Mouse (Mus musculus): ENCODE measurements around the gene Adamts16. TPM values are rescaled to one million over a fixed set of nuclear protein-coding genes. Genes with fewer than 3 reads are reported as not detected.

Adamts16 gene
- polyA plus RNA-seq, 1 experiment from 2014 or later = 0.17 TPM

- Histone ChIP-seq H3K27me3 (ENCODE audit: poor library complexity, severe bottlenecking) (no peaks in the 10 kb centered on the region), H3K27ac (no peak overlapping the region), H3K4me3 (no peak overlapping the region), H3K36me3 (replicated peaks) (no peaks in the 10 kb centered on the region), H3K9me3 (no peaks in the 10 kb centered on the region), H3K4me1 (no peaks in the 10 kb centered on the region)
- no peak for DNase-seq (ENCODE audit: extremely low spot score, low spot score)
- 73% methylated on average over 8 of the region's 8 CpGs for WGBS
These were observed 17.9 kb downstream of the Adamts16 start for GRCm38 (mm10) chr13:70823757-70824156.

GRCm38 (mm10) chr13:70818982-70819381, 22.6 kb downstream of the Adamts16 start:
- no peak overlapping the region for H3K4me3 ChIP-seq
- no peaks in the 10 kb centered on the region for H3K9me3 ChIP-seq
- H3K36me3 ChIP-seq (replicated peaks) = no peaks in the 10 kb centered on the region
- no peak overlapping the region for H3K27ac ChIP-seq
- WGBS = 85% methylated on average over 5 of the region's 5 CpGs
- DNase-seq (ENCODE audit: extremely low spot score, low spot score) = no peak
- no peaks in the 10 kb centered on the region for H3K27me3 ChIP-seq (ENCODE audit: poor library complexity, severe bottlenecking)
- no peaks in the 10 kb centered on the region for H3K4me1 ChIP-seq

- Histone ChIP-seq H3K36me3 (replicated peaks) (no peaks in the 10 kb centered on the region), H3K27ac (no peak overlapping the region), H3K27me3 (ENCODE audit: poor library complexity, severe bottlenecking) (no peaks in the 10 kb centered on the region), H3K4me1 (no peaks in the 10 kb centered on the region), H3K9me3 (no peaks in the 10 kb centered on the region), H3K4me3 (no peak overlapping the region)
- WGBS = 76% methylated on average over 3 of the region's 3 CpGs
- DNase-seq (ENCODE audit: extremely low spot score, low spot score) = no peak
These were observed 27.2 kb downstream of the Adamts16 start for GRCm38 (mm10) chr13:70814423-70814822.

- H3K27me3 ChIP-seq (ENCODE audit: poor library complexity, severe bottlenecking) = no peaks in the 10 kb centered on the region
- H3K27ac ChIP-seq = no peak overlapping the region
- H3K4me1 ChIP-seq = no peaks in the 10 kb centered on the region
- no peak for DNase-seq (ENCODE audit: extremely low spot score, low spot score)
- 88% methylated on average over 3 of the region's 3 CpGs for WGBS
- no peaks in the 10 kb centered on the region for H3K9me3 ChIP-seq
- H3K4me3 ChIP-seq = no peak overlapping the region
- H3K36me3 ChIP-seq (replicated peaks) = no peaks in the 10 kb centered on the region
These were observed 36.1 kb downstream of the Adamts16 start for GRCm38 (mm10) chr13:70805506-70805905.

- 82% methylated on average over 1 of the region's 1 CpGs for WGBS
These were observed 38.8 kb downstream of the Adamts16 start for GRCm38 (mm10) chr13:70802849-70803248.

GRCm38 (mm10) chr13:70799322-70799721, 42.3 kb downstream of the Adamts16 start:
- no peak overlapping the region for H3K27ac ChIP-seq

More at GRCm38 (mm10) chr13:70802849-70803248, 38.8 kb downstream of the Adamts16 start:
- Histone ChIP-seq H3K27me3 (ENCODE audit: poor library complexity, severe bottlenecking) (no peaks in the 10 kb centered on the region), H3K4me1 (no peaks in the 10 kb centered on the region), H3K36me3 (replicated peaks) (no peaks in the 10 kb centered on the region), H3K27ac (no peak overlapping the region), H3K9me3 (no peaks in the 10 kb centered on the region), H3K4me3 (no peak overlapping the region)
- DNase-seq (ENCODE audit: extremely low spot score, low spot score) = no peak

GRCm38 (mm10) chr13:70798396-70798795, 43.2 kb downstream of the Adamts16 start:
- Histone ChIP-seq H3K9me3 (no peaks in the 10 kb centered on the region), H3K27ac (no peak overlapping the region), H3K36me3 (replicated peaks) (no peaks in the 10 kb centered on the region), H3K4me3 (no peak overlapping the region), H3K27me3 (ENCODE audit: poor library complexity, severe bottlenecking) (no peaks in the 10 kb centered on the region), H3K4me1 (peaks cover 13% of the 10 kb centered on the region)
- 82% methylated on average over 5 of the region's 5 CpGs for WGBS
- DNase-seq (ENCODE audit: extremely low spot score, low spot score) = no peak

More at GRCm38 (mm10) chr13:70799322-70799721, 42.3 kb downstream of the Adamts16 start:
- Histone ChIP-seq H3K27me3 (ENCODE audit: poor library complexity, severe bottlenecking) (no peaks in the 10 kb centered on the region), H3K4me3 (no peak overlapping the region), H3K9me3 (no peaks in the 10 kb centered on the region), H3K4me1 (peaks cover 5% of the 10 kb centered on the region), H3K36me3 (replicated peaks) (no peaks in the 10 kb centered on the region)
- 71% methylated on average over 3 of the region's 3 CpGs for WGBS
- no peak for DNase-seq (ENCODE audit: extremely low spot score, low spot score)

- Histone ChIP-seq H3K27ac (no peak overlapping the region), H3K27me3 (ENCODE audit: poor library complexity, severe bottlenecking) (no peaks in the 10 kb centered on the region), H3K36me3 (replicated peaks) (no peaks in the 10 kb centered on the region), H3K4me3 (no peak overlapping the region), H3K4me1 (peaks cover 13% of the 10 kb centered on the region), H3K9me3 (no peaks in the 10 kb centered on the region)
- peak; percentile 26 for DNase-seq (ENCODE audit: extremely low spot score, low spot score)
- 56% methylated on average over 8 of the region's 8 CpGs for WGBS
These were observed 47.5 kb downstream of the Adamts16 start for GRCm38 (mm10) chr13:70794074-70794572.

- no peak for DNase-seq (ENCODE audit: extremely low spot score, low spot score)
- Histone ChIP-seq H3K4me1 (peaks cover 13% of the 10 kb centered on the region), H3K36me3 (replicated peaks) (no peaks in the 10 kb centered on the region), H3K27me3 (ENCODE audit: poor library complexity, severe bottlenecking) (no peaks in the 10 kb centered on the region), H3K4me3 (no peak overlapping the region), H3K9me3 (no peaks in the 10 kb centered on the region), H3K27ac (no peak overlapping the region)
- WGBS = 77% methylated on average over 4 of the region's 4 CpGs
These were observed 48.0 kb downstream of the Adamts16 start for GRCm38 (mm10) chr13:70793660-70794059.

GRCm38 (mm10) chr13:70792950-70793349, 48.7 kb downstream of the Adamts16 start:
- Histone ChIP-seq H3K27me3 (ENCODE audit: poor library complexity, severe bottlenecking) (no peaks in the 10 kb centered on the region), H3K9me3 (no peaks in the 10 kb centered on the region), H3K4me1 (peaks cover 13% of the 10 kb centered on the region), H3K36me3 (replicated peaks) (no peaks in the 10 kb centered on the region), H3K4me3 (no peak overlapping the region), H3K27ac (no peak overlapping the region)
- WGBS = 87% methylated on average over 7 of the region's 7 CpGs
- DNase-seq (ENCODE audit: extremely low spot score, low spot score) = no peak

GRCm38 (mm10) chr13:70789806-70790205, 51.8 kb downstream of the Adamts16 start:
- no peak overlapping the region for H3K4me3 ChIP-seq
- H3K9me3 ChIP-seq = no peaks in the 10 kb centered on the region
- 79% methylated on average over 1 of the region's 1 CpGs for WGBS
- H3K4me1 ChIP-seq = peaks cover 13% of the 10 kb centered on the region
- no peaks in the 10 kb centered on the region; the same call in 1 of the 2 replicates for H3K27me3 ChIP-seq (ENCODE audit: poor library complexity, severe bottlenecking)
- H3K36me3 ChIP-seq (replicated peaks) = no peaks in the 10 kb centered on the region
- no peak overlapping the region for H3K27ac ChIP-seq
- DNase-seq (ENCODE audit: extremely low spot score, low spot score) = no peak

- no peak overlapping the region for H3K4me3 ChIP-seq
- H3K36me3 ChIP-seq (replicated peaks) = no peaks in the 10 kb centered on the region
- no peaks in the 10 kb centered on the region for H3K9me3 ChIP-seq
- H3K27ac ChIP-seq = no peak overlapping the region
- DNase-seq (ENCODE audit: extremely low spot score, low spot score) = no peak
- H3K4me1 ChIP-seq = peaks cover 5% of the 10 kb centered on the region
- WGBS = 86% methylated on average over 1 of the region's 1 CpGs
- H3K27me3 ChIP-seq (ENCODE audit: poor library complexity, severe bottlenecking) = no peaks in the 10 kb centered on the region; the same call in 1 of the 2 replicates
These were observed 52.6 kb downstream of the Adamts16 start for GRCm38 (mm10) chr13:70789022-70789421.

- DNase-seq (ENCODE audit: extremely low spot score, low spot score) = no peak
- Histone ChIP-seq H3K27ac (no peak overlapping the region), H3K36me3 (replicated peaks) (no peaks in the 10 kb centered on the region), H3K4me3 (no peak overlapping the region), H3K4me1 (peaks cover 10% of the 10 kb centered on the region), H3K9me3 (no peaks in the 10 kb centered on the region), H3K27me3 (ENCODE audit: poor library complexity, severe bottlenecking) (peaks cover 11% of the 10 kb centered on the region; the same call in 1 of the 2 replicates)
- WGBS = 90% methylated on average over 2 of the region's 2 CpGs
These were observed 56.5 kb downstream of the Adamts16 start for GRCm38 (mm10) chr13:70785078-70785477.

- no peak for DNase-seq (ENCODE audit: extremely low spot score, low spot score)
- Histone ChIP-seq H3K27ac (no peak overlapping the region), H3K9me3 (no peaks in the 10 kb centered on the region), H3K36me3 (replicated peaks) (no peaks in the 10 kb centered on the region), H3K4me3 (no peak overlapping the region), H3K27me3 (ENCODE audit: poor library complexity, severe bottlenecking) (peaks cover 13% of the 10 kb centered on the region; the same call in 1 of the 2 replicates), H3K4me1 (peaks cover 13% of the 10 kb centered on the region)
- 81% methylated on average over 5 of the region's 5 CpGs for WGBS
These were observed 57.5 kb downstream of the Adamts16 start for GRCm38 (mm10) chr13:70784126-70784525.
